Mouse (Mus musculus) Patski (cell line): ENCODE results near the gene Rfx2. TPM values are rescaled to one million over a fixed set of nuclear protein-coding genes. Genes with fewer than 3 reads are reported as not detected.

ENCODE experiments used
- ATAC-seq: fragments of 100-300 bp; one replicate; pipeline ENCODE4 v1.8.0; 2021
- CTCF ChIA-PET: fragments of 350-600 bp; sonication (Branson Sonifier 250); formaldehyde crosslinking; loops from one replicate; lab custom pipeline; 2022; ENCODE audit warnings: inconsistent platforms; lab: Charles Lee
- POLR2A ChIA-PET: fragments of 350-600 bp; sonication (Branson Sonifier 250); formaldehyde crosslinking; loops from one replicate; lab custom pipeline; 2022; ENCODE audit warnings: antibody characterized with exemption, inconsistent platforms; lab: Charles Lee
- DNase-seq: peaks from one replicate; pipeline ENCODE4 v3.0.0-alpha.2; 2011; ENCODE audit warnings: low read depth, low spot score
- H3K27me3 ChIP-seq: fragments of 371-371 bp; one replicate; pipeline ENCODE4 v1.5.1; 2021
- CTCF ChIP-seq: fragments of 100-300 bp; IDR thresholded peaks from one replicate; pipeline ENCODE4 v1.5.1; 2021
- in situ Hi-C: fragments of 300-500 bp; cut with MboI; formaldehyde crosslinking; loops from 3 replicates; pipeline ENCODE4 v1.11.1; 2018; ENCODE audit warnings: low pct_unique_long_range_greater_than_20kb, mixed read lengths
- polyA plus RNA-seq: library from polyadenylated mRNA; unstranded; gene quantifications from one replicate; pipeline ENCODE4 v1.2.3, GENCODE M21; 2021

The Rfx2 gene
- polyA plus RNA-seq, 1 experiment from 2014 or later, result 7.7 TPM

GRCm38 (mm10) chr17:56836336-56836735 lies 5.5 kb upstream of the Rfx2 start:
- TF ChIP-seq CTCF, result no peak
- in situ Hi-C loops, result no loop called here

GRCm38 (mm10) chr17:56833381-56833780 lies 2.6 kb upstream of the Rfx2 start:
- in situ Hi-C loops, result no loop called here
- CTCF ChIA-PET, result no interaction called here
- ATAC-seq (no peak), DNase-seq (no peak)
- POLR2A ChIA-PET, result interaction anchor here (1.3 kb wide), 1 partner anchor 23 kb away, joined by 3 read pairs; no protein-coding TSS in a partner anchor
- TF ChIP-seq CTCF, result no peak
- peaks cover 21% of the 10 kb centered on the region for H3K27me3 ChIP-seq

More at GRCm38 (mm10) chr17:56836336-56836735, 5.5 kb upstream of the Rfx2 start:
- H3K27me3 ChIP-seq, result peaks cover 25% of the 10 kb centered on the region
- ATAC-seq, result no peak
- ChIA-PET CTCF (no interaction called here), POLR2A (no interaction called here)
- no peak for DNase-seq

- ChIA-PET CTCF (no interaction called here), POLR2A (no interaction called here)
- no peak for ATAC-seq
- TF ChIP-seq CTCF, result no peak
- H3K27me3 ChIP-seq, result peaks cover 16% of the 10 kb centered on the region
- in situ Hi-C loops, result no loop called here
- no peak for DNase-seq
These were observed 2.1 kb upstream of the Rfx2 start for GRCm38 (mm10) chr17:56832918-56833317.

GRCm38 (mm10) chr17:56831111-56831816 lies 451 bp upstream of the Rfx2 start:
- POLR2A ChIA-PET, result interaction anchor here (0.9 kb wide), 1 partner anchor 14 kb away, joined by 3 read pairs; no protein-coding TSS in a partner anchor

DNA sequence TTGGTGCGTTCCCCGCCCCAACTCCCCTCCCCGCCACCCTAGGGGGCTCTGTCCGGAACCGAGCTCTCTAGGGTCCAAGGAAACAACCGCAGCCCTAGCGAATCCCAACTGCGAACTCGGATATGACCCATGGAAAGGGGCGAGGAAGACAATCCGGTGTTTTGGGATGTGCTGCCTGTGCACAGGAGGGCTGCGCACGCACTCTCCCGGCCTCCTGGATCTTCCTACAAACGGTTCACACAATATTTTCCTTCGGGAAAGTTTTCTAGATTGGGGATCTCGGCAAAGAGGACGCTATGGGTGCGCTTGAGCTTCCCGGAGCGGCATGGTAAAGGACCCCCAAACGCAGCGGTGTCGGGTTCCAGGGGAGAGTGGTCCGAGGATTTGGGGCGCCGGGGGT lies 1.0 kb downstream of the Rfx2 start:
- ChIA-PET CTCF (no interaction called here), POLR2A (interaction anchor here (0.6 kb wide), 2 partner anchors 10 to 1079 kb away, joined by 3 to 4 read pairs; no protein-coding TSS in a partner anchor)
- DNase-seq, result no peak
- no peaks in the 10 kb centered on the region for H3K27me3 ChIP-seq
- no peak for ATAC-seq
- in situ Hi-C loops, result no loop called here
- no peak for TF ChIP-seq CTCF

More at GRCm38 (mm10) chr17:56831111-56831816, 451 bp upstream of the Rfx2 start:
- in situ Hi-C loops, result no loop called here
- TF ChIP-seq CTCF, result no peak
- DNase-seq (peak; percentile 75), ATAC-seq (peak; percentile 97)
- H3K27me3 ChIP-seq, result peaks cover 4% of the 10 kb centered on the region
- CTCF ChIA-PET, result interaction anchor here (0.9 kb wide), 1 partner anchor 19 kb away, joined by 3 read pairs; no protein-coding TSS in a partner anchor

GRCm38 (mm10) chr17:56829171-56829570 lies 1.6 kb downstream of the Rfx2 start:
- no peak for TF ChIP-seq CTCF
- CTCF ChIA-PET, result no interaction called here
- in situ Hi-C loops, result no loop called here

DNA sequence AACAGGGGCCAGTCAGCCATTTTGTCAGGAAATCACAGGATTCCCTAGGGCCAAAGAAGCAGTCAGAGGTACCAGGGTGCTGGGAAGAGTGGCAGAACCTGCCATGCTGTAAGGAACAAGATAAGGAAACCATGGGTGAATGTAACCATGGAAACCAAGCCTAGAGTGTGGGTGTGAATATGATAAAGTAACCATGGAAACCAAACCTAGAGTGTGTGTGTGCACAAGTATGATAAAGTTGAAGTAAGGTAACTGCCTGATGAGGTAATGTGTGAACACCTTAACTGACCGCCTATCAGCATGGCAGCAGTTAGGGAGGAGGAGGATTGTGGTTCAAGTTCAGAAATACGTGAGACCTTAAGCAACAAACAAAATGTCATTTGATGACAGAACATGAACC lies 4.1 kb downstream of the Rfx2 start:
- no peaks in the 10 kb centered on the region for H3K27me3 ChIP-seq
- ChIA-PET POLR2A (no interaction called here), CTCF (no interaction called here)
- DNase-seq (no peak), ATAC-seq (no peak)
- TF ChIP-seq CTCF, result no peak
- in situ Hi-C loops, result no loop called here

More at GRCm38 (mm10) chr17:56829171-56829570, 1.6 kb downstream of the Rfx2 start:
- ATAC-seq, result no peak
- no peak for DNase-seq
- POLR2A ChIA-PET, result no interaction called here
- no peaks in the 10 kb centered on the region for H3K27me3 ChIP-seq

GRCm38 (mm10) chr17:56823352-56823751 lies 7.5 kb downstream of the Rfx2 start:
- DNase-seq, result no peak
- in situ Hi-C loops, result no loop called here

GRCm38 (mm10) chr17:56822380-56822779 lies 8.4 kb downstream of the Rfx2 start:
- ATAC-seq, result no peak
- no peaks in the 10 kb centered on the region for H3K27me3 ChIP-seq

More at GRCm38 (mm10) chr17:56823352-56823751, 7.5 kb downstream of the Rfx2 start:
- TF ChIP-seq CTCF, result no peak
- ChIA-PET CTCF (interaction anchor here (1.5 kb wide), 1 partner anchor 14 kb away, joined by 3 read pairs; no protein-coding TSS in a partner anchor), POLR2A (no interaction called here)
- no peaks in the 10 kb centered on the region for H3K27me3 ChIP-seq
- no peak for ATAC-seq

DNA sequence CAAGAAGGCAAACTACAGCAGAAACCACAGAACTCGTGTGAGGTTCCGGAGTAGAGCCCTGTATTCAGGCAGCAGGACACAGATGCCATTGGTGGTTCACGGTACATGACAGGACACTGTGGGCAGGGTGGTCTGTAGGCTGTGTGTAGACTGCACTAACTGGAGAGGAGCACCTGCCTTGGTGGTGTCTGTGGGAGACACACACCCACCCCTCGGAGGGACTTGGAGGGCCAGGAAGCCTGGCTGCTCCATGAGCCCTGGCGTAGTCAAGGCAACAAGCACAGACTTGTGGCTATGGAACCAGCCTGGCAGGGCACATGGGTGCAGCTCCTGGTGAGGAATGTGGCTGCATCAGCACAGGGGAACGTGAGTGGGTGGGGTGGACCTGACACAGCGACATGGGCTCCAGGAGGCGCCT lies 11.1 kb downstream of the Rfx2 start:
- CTCF ChIA-PET, result interaction anchor here (1.2 kb wide), 1 partner anchor 9 kb away, joined by 3 read pairs; no protein-coding TSS in a partner anchor
- in situ Hi-C loops, result no loop called here
- no peak for TF ChIP-seq CTCF
- POLR2A ChIA-PET, result interaction anchor here (0.6 kb wide), 1 partner anchor 243 kb away, joined by 5 read pairs; no protein-coding TSS in a partner anchor
- ATAC-seq (peak; percentile 74), DNase-seq (no peak)
- no peaks in the 10 kb centered on the region for H3K27me3 ChIP-seq

More at GRCm38 (mm10) chr17:56822380-56822779, 8.4 kb downstream of the Rfx2 start:
- POLR2A ChIA-PET, result no interaction called here
- in situ Hi-C loops, result no loop called here
- no peak for DNase-seq
- TF ChIP-seq CTCF, result no peak
- CTCF ChIA-PET, result no interaction called here
